Mouse (Mus musculus) ES-E14 (cell line): ENCODE measurements around the gene Rasgef1b.

ENCODE experiments used
- HCFC1 ChIP-seq: IDR thresholded peaks from 2 replicates; pipeline ENCODE4 v1.6.1; 2012; ENCODE audit warnings: low read length, inconsistent platforms, borderline replicate concordance; ENCODE audit not compliant: insufficient read depth
- MAFK ChIP-seq: IDR thresholded peaks from 2 replicates; pipeline ENCODE4 v1.6.1; 2014; ENCODE audit warnings: mild to moderate bottlenecking, low read depth, low read length, inconsistent platforms; ENCODE audit not compliant: insufficient read depth
- ZNF384 ChIP-seq: IDR thresholded peaks from 2 replicates; pipeline ENCODE4 v1.6.1; 2012; ENCODE audit warnings: low read depth, low read length, inconsistent platforms

DNA sequence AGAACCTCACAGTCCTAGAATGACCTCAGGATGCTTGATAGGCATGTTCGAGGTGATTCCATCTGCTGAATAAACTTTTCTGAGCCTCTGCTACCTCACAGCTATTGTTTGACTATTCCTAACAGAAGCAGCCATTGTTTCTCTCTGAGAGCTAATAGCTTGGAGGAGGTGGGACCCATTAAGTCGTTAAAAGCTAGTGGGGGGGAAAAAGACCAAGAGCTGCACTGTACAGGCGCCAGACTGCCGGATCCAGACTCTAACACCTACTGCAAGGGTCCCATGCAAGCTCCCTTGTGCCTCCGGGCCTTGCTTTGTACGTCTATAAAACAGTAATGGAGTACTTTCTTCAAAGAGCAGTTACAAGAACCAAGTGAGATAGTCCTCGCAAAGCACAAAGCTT is 176.2 kb downstream of the Rasgef1b start:
- TF ChIP-seq ZNF384 (no peak), HCFC1 (no peak), MAFK (no peak)
